Mouse (Mus musculus) myocyte (in vitro differentiated cells): ENCODE measurements at regions not wholly inside any gene's neighbourhood (a gene's known extent, or its start where the extent isn't known, plus 50 kb on each side); places are given as distances from the start of the nearest gene placed in this dataset.

Experiments used
- E2F4 ChIP-seq: IDR thresholded peaks from one replicate; pipeline ENCODE4 v1.6.1; 2011; ENCODE audit warnings: mild to moderate bottlenecking, control low read depth, moderate library complexity; ENCODE audit not compliant: insufficient read depth
- POLR2AphosphoS2 ChIP-seq: IDR thresholded peaks from one replicate; pipeline ENCODE4 v1.6.1; 2011; ENCODE audit warnings: low read depth, control low read depth; ENCODE audit not compliant: insufficient read length
- TCF12 ChIP-seq: IDR thresholded peaks from one replicate; pipeline ENCODE4 v1.6.1; 2011; ENCODE audit warnings: mild to moderate bottlenecking, control low read depth; ENCODE audit not compliant: poor library complexity, insufficient read depth, severe bottlenecking

DNA sequence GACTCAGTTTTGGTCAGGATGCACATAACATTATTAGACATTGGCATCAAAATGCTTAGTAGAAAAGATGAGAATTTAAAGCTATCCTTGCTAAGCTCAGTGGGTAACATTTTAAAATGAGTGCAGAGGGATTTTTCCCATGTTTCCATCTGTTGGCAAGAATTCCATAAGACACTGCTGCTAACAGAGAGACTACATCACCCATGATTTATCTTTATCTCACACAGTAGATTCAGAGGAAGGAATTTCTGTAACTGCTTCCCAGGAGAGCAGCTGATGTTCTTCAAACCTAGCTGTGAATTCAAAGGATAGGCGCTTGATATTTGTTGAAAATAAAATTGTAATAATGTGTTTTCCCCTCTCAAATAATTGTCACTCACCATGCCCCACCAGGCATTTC is 71.7 kb upstream of the Rnf152 start:
- TF ChIP-seq E2F4 (no peak), POLR2AphosphoS2 (no peak), TCF12 (no peak)
